Mouse (Mus musculus) forebrain, embryonic 11.5 days (tissue): Measurements from ENCODE around the gene Lpp. TPM values are rescaled to one million over a fixed set of nuclear protein-coding genes. Genes with fewer than 3 reads are reported as not detected.

Source experiments
- ATAC-seq: fragments of 200-750 bp; cut with Nextera tagmentation; replicated peaks from 2 replicates; pipeline ENCODE4 v1.8.0; 2017; ENCODE audit warnings: moderate TSS enrichment; ENCODE audit not compliant: low FRiP score
- DNase-seq: peaks from one replicate; pipeline ENCODE4 v3.0.0-alpha.2; 2017; ENCODE audit warnings: low spot score
- H3K27ac ChIP-seq: fragments of 300-500 bp; sonication (generic); 2 replicates; pipeline ENCODE4 v1.5.1; 2014; ENCODE audit warnings: low read depth, low read length
- H3K27me3 ChIP-seq: fragments of 300-500 bp; sonication (generic); 2 replicates; pipeline ENCODE4 v1.6.1; 2014; ENCODE audit warnings: mild to moderate bottlenecking, low read length, mixed read lengths; ENCODE audit not compliant: control insufficient read depth, insufficient read depth
- H3K36me3 ChIP-seq: fragments of 300-500 bp; sonication (generic); 2 replicates; pipeline ENCODE4 v1.6.1; 2014; ENCODE audit warnings: mild to moderate bottlenecking, low read length, moderate library complexity, mixed read lengths; ENCODE audit not compliant: control insufficient read depth, insufficient read depth
- H3K4me1 ChIP-seq: fragments of 300-500 bp; sonication (generic); replicated peaks from 2 replicates; pipeline ENCODE4 v1.6.1; 2014; ENCODE audit warnings: low read length, mixed read lengths; ENCODE audit not compliant: control insufficient read depth, insufficient read depth
- H3K4me2 ChIP-seq: fragments of 300-500 bp; sonication (generic); 2 replicates; pipeline ENCODE4 v1.6.1; 2014; ENCODE audit warnings: low read depth, mild to moderate bottlenecking, low read length, moderate library complexity, mixed read lengths; ENCODE audit not compliant: severe bottlenecking
- H3K4me3 ChIP-seq: fragments of 300-500 bp; sonication (generic); 2 replicates; pipeline ENCODE4 v1.5.1; 2014; ENCODE audit warnings: low read depth, low read length
- H3K9ac ChIP-seq: fragments of 300-500 bp; sonication (generic); 2 replicates; pipeline ENCODE4 v1.6.1; 2014; ENCODE audit warnings: low read length
- H3K9me3 ChIP-seq: fragments of 300-500 bp; sonication (generic); 2 replicates; pipeline ENCODE4 v1.6.1; 2016; ENCODE audit warnings: low read length, mixed read lengths; ENCODE audit not compliant: control insufficient read depth
- WGBS: fragments of 180-500 bp; shearing (Covaris S2); extraction: QIAGEN DNeasy Blood & Tissue Kit; methylation state at CpG from one replicate; pipeline ENCODE4 v1.1.7; 2014; 5-methylcytosine and 5-hydroxymethylcytosine counted together
- polyA plus RNA-seq: library from polyadenylated mRNA; unstranded; fragments of >200 nt; fragmentation: Nextera tagmentation; extraction: Ambion mirVana; gene quantifications from 2 replicates; pipeline ENCODE4 v1.2.1, GENCODE M21; 2014

The Lpp gene
- polyA plus RNA-seq, 1 experiment from 2014 or later: 22.1 TPM

- no peak for ATAC-seq
Measured at GRCm38 (mm10) chr16:24979391-24979790, 586.1 kb downstream of the Lpp start.

GRCm38 (mm10) chr16:24982828-24983227 lies 589.5 kb downstream of the Lpp start:
- Histone ChIP-seq H3K9ac (no peak overlapping the region), H3K36me3 (no peaks in the 10 kb centered on the region), H3K4me1 (no peaks in the 10 kb centered on the region), H3K4me2 (no peak overlapping the region), H3K27me3 (no peaks in the 10 kb centered on the region), H3K9me3 (no peaks in the 10 kb centered on the region), H3K4me3 (no peak overlapping the region), H3K27ac (no peak overlapping the region)
- no peak for ATAC-seq
- DNase-seq: no peak
- 85% methylated on average over 4 of the region's 4 CpGs for WGBS

More at GRCm38 (mm10) chr16:24979391-24979790, 586.1 kb downstream of the Lpp start:
- Histone ChIP-seq H3K27ac (no peak overlapping the region), H3K4me2 (no peak overlapping the region), H3K27me3 (no peaks in the 10 kb centered on the region), H3K4me1 (no peaks in the 10 kb centered on the region), H3K36me3 (no peaks in the 10 kb centered on the region), H3K4me3 (no peak overlapping the region), H3K9ac (no peak overlapping the region), H3K9me3 (no peaks in the 10 kb centered on the region)
- WGBS: 65% methylated on average over 4 of the region's 4 CpGs
- no peak for DNase-seq

- Histone ChIP-seq H3K9ac (no peak overlapping the region), H3K27me3 (no peaks in the 10 kb centered on the region), H3K4me1 (no peaks in the 10 kb centered on the region), H3K4me2 (no peak overlapping the region), H3K9me3 (no peaks in the 10 kb centered on the region), H3K27ac (no peak overlapping the region), H3K36me3 (no peaks in the 10 kb centered on the region), H3K4me3 (no peak overlapping the region)
- ATAC-seq: no peak
- WGBS: 93% methylated on average over 11 of the region's 11 CpGs
- no peak for DNase-seq
Measured at GRCm38 (mm10) chr16:24990331-24990730, 597.0 kb downstream of the Lpp start.

GRCm38 (mm10) chr16:24991059-24991541 lies 597.8 kb downstream of the Lpp start:
- Histone ChIP-seq H3K4me2 (no peak overlapping the region), H3K27me3 (no peaks in the 10 kb centered on the region), H3K4me1 (no peaks in the 10 kb centered on the region), H3K9me3 (no peaks in the 10 kb centered on the region), H3K9ac (no peak overlapping the region), H3K27ac (no peak overlapping the region), H3K36me3 (no peaks in the 10 kb centered on the region), H3K4me3 (no peak overlapping the region)
- 78% methylated on average over 10 of the region's 10 CpGs for WGBS
- no peak for ATAC-seq
- DNase-seq: no peak

- Histone ChIP-seq H3K9ac (no peak overlapping the region), H3K4me1 (no peaks in the 10 kb centered on the region), H3K36me3 (no peaks in the 10 kb centered on the region), H3K4me2 (no peak overlapping the region), H3K9me3 (no peaks in the 10 kb centered on the region), H3K27ac (no peak overlapping the region), H3K27me3 (no peaks in the 10 kb centered on the region), H3K4me3 (no peak overlapping the region)
- DNase-seq (no peak), ATAC-seq (no peak)
- WGBS: 93% methylated on average over 3 of the region's 3 CpGs
Measured at GRCm38 (mm10) chr16:24991995-24992394, 598.7 kb downstream of the Lpp start.

GRCm38 (mm10) chr16:24992494-24992893 lies 599.2 kb downstream of the Lpp start:
- WGBS: 86% methylated on average over 11 of the region's 11 CpGs
- DNase-seq (no peak), ATAC-seq (no peak)
- Histone ChIP-seq H3K4me3 (no peak overlapping the region), H3K4me1 (no peaks in the 10 kb centered on the region), H3K27ac (no peak overlapping the region), H3K27me3 (no peaks in the 10 kb centered on the region), H3K4me2 (no peak overlapping the region), H3K36me3 (no peaks in the 10 kb centered on the region), H3K9me3 (no peaks in the 10 kb centered on the region), H3K9ac (no peak overlapping the region)

GRCm38 (mm10) chr16:25010980-25011877 lies 617.9 kb downstream of the Lpp start:
- H3K4me1 ChIP-seq: peaks cover 2% of the 10 kb centered on the region; the same call in 1 of the 2 replicates
- H3K4me2 ChIP-seq: no peak overlapping the region
- WGBS: 78% methylated on average over 5 of the region's 5 CpGs
- H3K36me3 ChIP-seq: no peaks in the 10 kb centered on the region
- DNase-seq: no peak
- H3K9me3 ChIP-seq: no peaks in the 10 kb centered on the region
- no peak for ATAC-seq
- no peaks in the 10 kb centered on the region for H3K27me3 ChIP-seq
- H3K27ac ChIP-seq: no peak overlapping the region
- H3K9ac ChIP-seq: no peak overlapping the region
- H3K4me3 ChIP-seq: no peak overlapping the region

- WGBS: 85% methylated on average over 3 of the region's 3 CpGs
- no peak for DNase-seq
- no peak for ATAC-seq
- H3K27me3 ChIP-seq: no peaks in the 10 kb centered on the region
- H3K36me3 ChIP-seq: no peaks in the 10 kb centered on the region
- no peak overlapping the region for H3K27ac ChIP-seq
- no peak overlapping the region for H3K9ac ChIP-seq
- no peak overlapping the region for H3K4me3 ChIP-seq
- no peak overlapping the region for H3K4me2 ChIP-seq
- peaks cover 4% of the 10 kb centered on the region; the same call in 1 of the 2 replicates for H3K4me1 ChIP-seq
- no peaks in the 10 kb centered on the region for H3K9me3 ChIP-seq
Measured at GRCm38 (mm10) chr16:25012938-25013337, 619.6 kb downstream of the Lpp start.
